Mouse (Mus musculus) lung, embryonic 15.5 days (tissue): Measurements from ENCODE around the gene Eif2b3. TPM values are rescaled to one million over a fixed set of nuclear protein-coding genes. Genes with fewer than 3 reads are reported as not detected.

ENCODE experiments used
- ATAC-seq: fragments of 200-750 bp; cut with Nextera tagmentation; 2 replicates; pipeline ENCODE4 v1.8.0; 2017; ENCODE audit warnings: moderate number of reproducible peaks, borderline replicate concordance; ENCODE audit not compliant: low FRiP score, low TSS enrichment; ENCODE audit errors: extremely low read depth
- H3K27ac ChIP-seq: fragments of 300-500 bp; sonication (generic); 2 replicates; pipeline ENCODE4 v1.5.1; 2015; ENCODE audit warnings: moderate library complexity, mild to moderate bottlenecking, inconsistent platforms
- H3K27me3 ChIP-seq: fragments of 300-500 bp; sonication (generic); 2 replicates; pipeline ENCODE4 v1.6.1; 2015; ENCODE audit warnings: inconsistent platforms
- H3K36me3 ChIP-seq: fragments of 300-500 bp; sonication (generic); 2 replicates; pipeline ENCODE4 v1.6.1; 2015; ENCODE audit warnings: inconsistent platforms
- H3K4me1 ChIP-seq: fragments of 300-500 bp; sonication (generic); 2 replicates; pipeline ENCODE4 v1.6.1; 2015; ENCODE audit warnings: inconsistent platforms
- H3K4me2 ChIP-seq: fragments of 300-500 bp; sonication (generic); 2 replicates; pipeline ENCODE4 v1.6.1; 2015; ENCODE audit warnings: inconsistent platforms, mild to moderate bottlenecking, moderate library complexity
- H3K4me3 ChIP-seq: fragments of 300-500 bp; sonication (generic); 2 replicates; pipeline ENCODE4 v1.5.1; 2015; ENCODE audit warnings: mild to moderate bottlenecking, inconsistent platforms
- H3K9ac ChIP-seq: fragments of 300-500 bp; sonication (generic); 2 replicates; pipeline ENCODE4 v1.6.1; 2015; ENCODE audit warnings: inconsistent platforms
- H3K9me3 ChIP-seq: fragments of 300-500 bp; sonication (generic); 2 replicates; pipeline ENCODE4 v1.6.1; 2016; ENCODE audit warnings: inconsistent platforms
- WGBS: fragments of 180-500 bp; shearing (Covaris S2); methylation state at CpG from one replicate; pipeline ENCODE4 v1.1.7; 2015; 5-methylcytosine and 5-hydroxymethylcytosine counted together
- polyA plus RNA-seq: library from polyadenylated mRNA; unstranded; fragments of >200 nt; fragmentation: Nextera tagmentation; extraction: Ambion mirVana; gene quantifications from 2 replicates; pipeline ENCODE4 v1.2.1, GENCODE M21; 2015

Eif2b3 gene
- polyA plus RNA-seq, 1 experiment from 2014 or later: 34.2 TPM

DNA sequence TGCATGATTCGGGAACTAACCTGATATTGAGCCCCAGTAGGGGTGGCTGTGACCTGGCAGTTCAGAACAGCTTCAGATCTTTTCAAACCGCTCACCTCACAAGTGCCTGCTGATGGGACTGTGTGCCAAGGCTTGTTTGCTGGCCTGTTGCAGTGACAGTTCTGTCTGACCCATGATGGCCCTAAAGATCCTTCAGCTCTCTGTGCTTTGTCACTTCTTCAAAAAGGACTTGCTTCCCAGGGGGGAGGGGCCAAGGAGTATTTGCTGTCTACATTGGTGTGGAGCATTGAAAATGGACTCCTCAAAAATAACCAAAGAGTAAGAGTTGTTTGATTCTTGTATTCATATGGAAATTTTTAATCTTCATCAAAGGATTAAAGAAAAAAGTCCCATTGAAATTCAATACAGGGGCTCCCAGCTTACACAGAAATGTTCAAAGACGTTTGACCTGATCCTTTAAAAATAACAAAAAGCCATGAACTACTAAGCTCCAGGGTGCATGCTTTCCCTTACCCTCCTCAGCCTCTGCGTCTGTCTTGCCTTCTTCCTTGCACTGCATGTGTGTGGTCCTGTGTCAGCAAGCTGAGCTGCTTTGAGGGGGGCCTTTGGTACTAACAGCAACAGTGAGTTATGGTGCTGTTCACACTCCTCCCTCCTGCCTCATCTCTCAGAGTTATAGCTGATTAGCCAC lies 43.6 kb downstream of the Eif2b3 start:
- Histone ChIP-seq H3K4me2 (no peak overlapping the region), H3K9me3 (no peaks in the 10 kb centered on the region), H3K27ac (no peak overlapping the region), H3K27me3 (no peaks in the 10 kb centered on the region), H3K36me3 (peaks cover 23% of the 10 kb centered on the region), H3K4me1 (no peaks in the 10 kb centered on the region), H3K4me3 (no peak overlapping the region), H3K9ac (no peak overlapping the region)
- WGBS: 68% methylated on average over 4 of the region's 4 CpGs
- no peak for ATAC-seq

DNA sequence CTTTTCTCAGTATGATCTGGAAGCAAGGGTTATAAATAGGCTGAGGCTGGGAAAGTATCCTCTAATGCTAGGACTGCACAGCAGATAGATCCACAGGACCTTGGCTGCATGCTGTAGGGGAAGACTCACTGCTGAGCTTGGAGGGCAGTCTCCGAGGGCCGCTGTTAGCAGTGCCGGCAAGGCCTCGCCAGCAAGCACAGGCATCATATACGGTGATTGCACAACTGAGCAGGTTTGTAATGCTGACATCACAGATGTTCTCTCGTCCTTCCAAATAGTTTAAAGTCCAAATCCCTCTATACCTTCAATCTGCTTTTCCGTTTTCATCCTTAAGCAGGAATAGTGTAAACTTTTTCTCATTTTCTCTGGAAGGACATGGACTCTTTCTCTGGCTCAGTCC lies 48.8 kb downstream of the Eif2b3 start:
- Histone ChIP-seq H3K27me3 (no peaks in the 10 kb centered on the region), H3K4me3 (no peak overlapping the region), H3K9ac (no peak overlapping the region), H3K36me3 (peaks cover 53% of the 10 kb centered on the region), H3K4me2 (no peak overlapping the region), H3K4me1 (no peaks in the 10 kb centered on the region), H3K27ac (no peak overlapping the region), H3K9me3 (no peaks in the 10 kb centered on the region)
- no peak for ATAC-seq
- WGBS: 88% methylated on average over 7 of the region's 7 CpGs

DNA sequence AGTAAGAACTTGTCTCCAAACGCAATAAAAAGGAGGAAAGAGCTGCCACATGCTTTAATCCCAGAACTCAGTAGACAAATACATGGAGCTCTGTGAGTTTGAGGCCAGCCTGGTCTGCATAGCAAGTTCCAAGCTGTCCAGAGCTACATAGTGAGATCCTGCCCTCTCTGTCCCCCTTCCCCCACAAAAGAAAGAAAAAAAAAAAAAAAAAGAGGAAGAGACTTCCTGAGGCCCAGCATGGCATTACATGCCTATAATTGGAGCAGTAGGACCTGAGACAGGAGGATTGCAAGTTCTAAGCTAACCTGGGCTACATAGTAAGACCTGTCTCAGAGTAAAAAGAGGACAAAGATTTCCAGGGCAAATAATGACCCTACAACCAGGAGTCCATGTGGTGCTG lies 50.4 kb downstream of the Eif2b3 start:
- Histone ChIP-seq H3K4me3 (no peak overlapping the region), H3K27ac (no peak overlapping the region), H3K27me3 (no peaks in the 10 kb centered on the region), H3K9me3 (no peaks in the 10 kb centered on the region), H3K4me1 (no peaks in the 10 kb centered on the region), H3K9ac (no peak overlapping the region), H3K36me3 (peaks cover 54% of the 10 kb centered on the region), H3K4me2 (no peak overlapping the region)
- 81% methylated on average over 1 of the region's 1 CpGs for WGBS
- no peak for ATAC-seq

- H3K36me3 ChIP-seq: peaks cover 52% of the 10 kb centered on the region
- no peak for ATAC-seq
- WGBS: 71% methylated on average over 4 of the region's 4 CpGs
- H3K4me3 ChIP-seq: no peak overlapping the region
- no peak overlapping the region for H3K9ac ChIP-seq
- no peaks in the 10 kb centered on the region for H3K4me1 ChIP-seq
- H3K27ac ChIP-seq: no peak overlapping the region
- H3K27me3 ChIP-seq: no peaks in the 10 kb centered on the region
- no peak overlapping the region for H3K4me2 ChIP-seq
- H3K9me3 ChIP-seq: no peaks in the 10 kb centered on the region
Observed at GRCm38 (mm10) chr4:117070624-117071023, 51.4 kb downstream of the Eif2b3 start.

DNA sequence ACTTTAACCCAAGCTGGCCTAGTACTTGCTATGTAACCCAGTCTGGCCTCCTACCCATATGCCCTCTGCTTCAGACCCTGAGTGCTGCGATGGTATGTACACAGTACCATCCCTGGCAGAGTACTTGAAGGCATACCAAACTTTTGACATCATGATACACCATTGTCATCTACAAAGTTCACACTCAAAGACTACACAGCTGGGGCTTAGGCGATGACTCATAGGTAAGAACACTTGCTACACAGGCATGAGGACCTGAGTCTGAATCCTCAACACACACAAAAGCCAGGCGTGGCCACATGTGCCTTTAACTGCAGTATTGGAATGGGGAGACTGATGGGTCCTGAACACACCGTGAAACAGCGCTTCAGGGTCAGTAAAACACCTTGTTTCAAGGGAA lies 52.0 kb downstream of the Eif2b3 start:
- Histone ChIP-seq H3K9ac (no peak overlapping the region), H3K4me2 (no peak overlapping the region), H3K36me3 (peaks cover 50% of the 10 kb centered on the region), H3K27me3 (no peaks in the 10 kb centered on the region), H3K4me1 (no peaks in the 10 kb centered on the region), H3K9me3 (no peaks in the 10 kb centered on the region), H3K27ac (no peak overlapping the region), H3K4me3 (no peak overlapping the region)
- no peak for ATAC-seq
- 84% methylated on average over 5 of the region's 5 CpGs for WGBS

- Histone ChIP-seq H3K4me2 (no peak overlapping the region), H3K4me3 (no peak overlapping the region), H3K27me3 (no peaks in the 10 kb centered on the region), H3K9me3 (no peaks in the 10 kb centered on the region), H3K36me3 (peaks cover 6% of the 10 kb centered on the region; the same call in 1 of the 2 replicates), H3K27ac (no peak overlapping the region), H3K9ac (no peak overlapping the region), H3K4me1 (peaks cover 11% of the 10 kb centered on the region; the same call in 1 of the 2 replicates)
- ATAC-seq: no peak
- 72% methylated on average over 7 of the region's 7 CpGs for WGBS
Observed at GRCm38 (mm10) chr4:117087948-117088640, 68.9 kb downstream of the Eif2b3 start.

- Histone ChIP-seq H3K36me3 (peaks cover 6% of the 10 kb centered on the region; the same call in 1 of the 2 replicates), H3K4me3 (no peak overlapping the region), H3K27me3 (no peaks in the 10 kb centered on the region), H3K4me1 (peaks cover 18% of the 10 kb centered on the region; the same call in 1 of the 2 replicates), H3K9me3 (no peaks in the 10 kb centered on the region), H3K27ac (no peak overlapping the region), H3K9ac (no peak overlapping the region), H3K4me2 (no peak overlapping the region)
- 67% methylated on average over 7 of the region's 7 CpGs for WGBS
- ATAC-seq: no peak
Observed at GRCm38 (mm10) chr4:117090586-117090985, 71.4 kb downstream of the Eif2b3 start.

- Histone ChIP-seq H3K27ac (peak overlapping the region; percentile 84), H3K4me3 (no peak overlapping the region), H3K4me2 (peak overlapping the region; percentile 93; the same call in 1 of the 2 replicates), H3K36me3 (no peaks in the 10 kb centered on the region), H3K4me1 (peaks cover 43% of the 10 kb centered on the region), H3K9me3 (no peaks in the 10 kb centered on the region), H3K9ac (no peak overlapping the region), H3K27me3 (no peaks in the 10 kb centered on the region)
- WGBS: 52% methylated on average over 3 of the region's 3 CpGs
- no peak for ATAC-seq
Observed at GRCm38 (mm10) chr4:117094626-117095361, 75.6 kb downstream of the Eif2b3 start.

DNA sequence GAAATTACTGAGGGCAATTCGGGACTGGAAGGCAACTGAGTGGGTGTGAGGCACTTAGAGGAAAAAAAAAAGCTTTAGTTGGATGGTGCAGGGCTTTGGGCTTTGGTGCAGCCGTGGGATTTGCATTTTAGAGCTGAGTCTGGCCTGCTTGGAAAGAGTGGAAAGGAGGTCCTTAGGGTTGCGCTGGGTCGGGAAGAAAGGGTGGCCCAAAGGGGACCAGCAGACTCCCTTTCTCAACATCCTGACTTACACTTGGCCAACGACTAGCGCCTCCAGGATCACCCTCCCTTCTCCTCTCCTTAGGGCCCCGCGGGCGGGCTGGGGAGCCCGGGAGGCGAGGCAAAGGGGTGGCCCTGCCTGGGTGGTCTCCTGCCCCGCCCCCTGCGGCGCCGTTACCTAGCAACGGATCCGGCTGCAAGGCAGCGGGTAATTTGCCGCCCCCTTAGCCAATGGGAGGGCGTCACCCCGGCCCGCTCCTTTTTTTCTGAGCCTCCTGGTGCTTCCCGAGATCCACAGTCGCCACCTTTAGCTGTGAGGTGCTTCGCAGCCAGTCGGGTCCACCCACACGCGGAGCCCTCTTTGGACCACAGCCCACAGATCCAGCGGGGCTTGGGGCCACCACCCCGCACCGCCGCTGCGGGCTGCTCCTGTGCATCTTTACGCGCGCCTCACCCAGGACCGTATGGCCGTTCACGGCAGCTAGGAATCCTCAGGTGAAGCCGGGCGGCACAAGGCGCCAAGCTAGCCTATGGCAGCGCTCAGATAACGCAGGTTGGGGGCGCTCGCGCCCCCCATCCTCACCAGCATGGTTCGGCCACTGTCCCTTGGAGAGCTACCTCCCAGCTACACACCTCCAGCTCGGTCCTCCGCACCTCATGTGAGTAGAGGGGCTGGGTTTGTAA lies 76.6 kb downstream of the Eif2b3 start, which contains the start of gene Ptch2:
TSS of gene Ptch2 (plus strand) at position 525 of the 902 bp plus-strand sequence.
- WGBS: under 1% methylated on average over 47 of the region's 50 CpGs
- Histone ChIP-seq H3K27ac (peak within 1 kb of the TSS; percentile 84), H3K4me3 (peak within 1 kb of the TSS; percentile 58), H3K4me1 (peaks cover 39% of the 10 kb centered on the region), H3K27me3 (no peaks in the 10 kb centered on the region), H3K4me2 (peak within 1 kb of the TSS; percentile 93), H3K9me3 (no peaks in the 10 kb centered on the region), H3K36me3 (0 out of 2 replicates have a peak, but pooled peaks cover 3% of the 10 kb centered on the region), H3K9ac (peak within 1 kb of the TSS; percentile 42)
- ATAC-seq: peak; percentile 86

DNA sequence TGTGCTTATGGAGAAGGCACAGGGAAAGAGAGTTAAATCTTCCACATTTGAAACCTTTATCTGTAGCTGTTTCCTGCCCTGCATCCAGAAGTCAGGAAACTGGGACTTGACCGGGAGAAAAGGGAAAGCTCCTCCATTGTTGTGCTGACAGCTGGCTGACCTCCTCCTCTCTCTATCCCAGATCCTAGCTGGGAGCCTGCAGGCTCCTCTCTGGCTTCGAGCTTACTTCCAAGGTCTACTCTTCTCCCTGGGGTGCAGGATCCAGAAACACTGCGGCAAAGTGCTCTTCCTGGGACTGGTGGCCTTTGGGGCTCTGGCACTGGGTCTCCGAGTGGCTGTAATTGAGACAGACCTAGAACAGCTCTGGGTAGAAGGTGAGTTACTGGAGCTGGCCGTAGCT lies 77.5 kb downstream of the Eif2b3 start:
- 8% methylated on average over 5 of the region's 5 CpGs for WGBS
- Histone ChIP-seq H3K27ac (peak overlapping the region; percentile 55), H3K4me1 (peaks cover 39% of the 10 kb centered on the region), H3K9ac (peak overlapping the region; percentile 42), H3K4me2 (peak overlapping the region; percentile 93), H3K9me3 (no peaks in the 10 kb centered on the region), H3K4me3 (peak overlapping the region; percentile 58), H3K27me3 (no peaks in the 10 kb centered on the region), H3K36me3 (0 out of 2 replicates have a peak, but pooled peaks cover 3% of the 10 kb centered on the region)
- ATAC-seq: no peak
